Mouse (Mus musculus) stomach, embryonic 15.5 days (tissue): ENCODE results near the gene Adam30. TPM values are rescaled to one million over a fixed set of nuclear protein-coding genes. Genes with fewer than 3 reads are reported as not detected.

ENCODE experiments used
- ATAC-seq: fragments of 200-750 bp; cut with Nextera tagmentation; 2 replicates; pipeline ENCODE4 v1.8.0; 2017; ENCODE audit warnings: low read depth, moderate number of reproducible peaks, moderate TSS enrichment; ENCODE audit not compliant: insufficient read depth, low FRiP score
- H3K27ac ChIP-seq: fragments of 300-500 bp; sonication (generic); 2 replicates; pipeline ENCODE4 v1.5.1; 2015; ENCODE audit warnings: mild to moderate bottlenecking, inconsistent platforms
- H3K27me3 ChIP-seq: fragments of 300-500 bp; sonication (generic); replicated peaks from 2 replicates; pipeline ENCODE4 v1.6.1; 2015; ENCODE audit warnings: inconsistent platforms
- H3K36me3 ChIP-seq: fragments of 300-500 bp; sonication (generic); 2 replicates; pipeline ENCODE4 v1.6.1; 2015; ENCODE audit warnings: inconsistent platforms
- H3K4me1 ChIP-seq: fragments of 300-500 bp; sonication (generic); 2 replicates; pipeline ENCODE4 v1.6.1; 2015; ENCODE audit warnings: inconsistent platforms
- H3K4me2 ChIP-seq: fragments of 300-500 bp; sonication (generic); 2 replicates; pipeline ENCODE4 v1.6.1; 2015; ENCODE audit warnings: mild to moderate bottlenecking, inconsistent platforms
- H3K4me3 ChIP-seq: fragments of 300-500 bp; sonication (generic); replicated peaks from 2 replicates; pipeline ENCODE4 v1.5.1; 2015; ENCODE audit warnings: inconsistent platforms
- H3K9ac ChIP-seq: fragments of 300-500 bp; sonication (generic); 2 replicates; pipeline ENCODE4 v1.6.1; 2015; ENCODE audit warnings: inconsistent platforms
- H3K9me3 ChIP-seq: fragments of 300-500 bp; sonication (generic); 2 replicates; pipeline ENCODE4 v1.6.1; 2016; ENCODE audit warnings: inconsistent platforms
- WGBS: fragments of 180-500 bp; shearing (Covaris S2); methylation state at CpG from one replicate; pipeline ENCODE4 v1.1.7; 2015; 5-methylcytosine and 5-hydroxymethylcytosine counted together
- polyA plus RNA-seq: library from polyadenylated mRNA; unstranded; fragments of >200 nt; fragmentation: Nextera tagmentation; extraction: Ambion mirVana; gene quantifications from 2 replicates; pipeline ENCODE4 v1.2.1, GENCODE M21; 2015

Adam30 gene
- polyA plus RNA-seq, 1 experiment from 2014 or later = not detected

DNA sequence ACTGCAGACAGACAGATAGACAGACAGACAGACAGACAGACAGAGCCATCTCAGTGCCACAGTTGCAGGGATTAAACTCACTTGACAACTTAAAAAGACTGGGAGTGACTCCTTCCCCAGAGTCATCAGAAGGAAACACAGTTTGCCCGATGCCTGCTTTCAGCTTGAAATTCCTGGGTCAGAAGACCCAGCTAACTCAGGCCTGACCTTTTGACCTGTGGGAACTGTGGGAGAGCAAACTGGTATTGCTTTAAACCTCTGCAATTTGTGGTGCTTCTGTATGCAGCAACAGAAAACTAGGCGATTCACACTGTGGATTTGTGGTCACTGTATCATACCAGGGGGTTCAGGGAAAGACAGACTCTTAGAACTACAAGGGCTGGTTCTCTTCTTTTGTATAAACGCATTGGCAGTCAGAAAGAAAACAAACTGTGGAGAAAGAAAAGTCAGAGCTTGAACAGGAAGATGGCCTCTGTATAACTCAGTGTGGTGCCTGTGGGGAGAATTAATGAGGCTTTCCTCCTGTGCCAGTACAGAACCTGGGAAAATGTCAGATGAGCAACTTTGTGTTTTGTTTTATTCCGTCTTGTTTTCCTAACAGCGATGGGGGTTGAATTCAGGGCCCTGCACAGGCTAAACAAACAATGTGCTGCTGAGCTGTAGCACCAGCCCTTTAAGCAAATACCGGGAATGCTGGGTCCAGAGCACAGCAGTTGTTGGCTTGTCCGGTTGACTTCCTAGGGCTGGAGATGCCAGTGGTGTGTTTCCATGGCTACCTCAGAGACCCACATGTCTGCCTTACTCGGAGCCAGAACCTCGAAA is 37.5 kb downstream of the Adam30 start:
- no peaks in the 10 kb centered on the region for H3K36me3 ChIP-seq
- no peak overlapping the region for H3K4me2 ChIP-seq
- WGBS = 22% methylated on average over 9 of the region's 9 CpGs
- peak; percentile 77 for ATAC-seq
- no peak overlapping the region for H3K27ac ChIP-seq
- 0 out of 2 replicates have a peak, but pooled peaks cover 3% of the 10 kb centered on the region for H3K4me1 ChIP-seq
- no peak overlapping the region for H3K4me3 ChIP-seq
- H3K27me3 ChIP-seq = no peaks in the 10 kb centered on the region
- H3K9me3 ChIP-seq = no peaks in the 10 kb centered on the region
- no peak overlapping the region for H3K9ac ChIP-seq

DNA sequence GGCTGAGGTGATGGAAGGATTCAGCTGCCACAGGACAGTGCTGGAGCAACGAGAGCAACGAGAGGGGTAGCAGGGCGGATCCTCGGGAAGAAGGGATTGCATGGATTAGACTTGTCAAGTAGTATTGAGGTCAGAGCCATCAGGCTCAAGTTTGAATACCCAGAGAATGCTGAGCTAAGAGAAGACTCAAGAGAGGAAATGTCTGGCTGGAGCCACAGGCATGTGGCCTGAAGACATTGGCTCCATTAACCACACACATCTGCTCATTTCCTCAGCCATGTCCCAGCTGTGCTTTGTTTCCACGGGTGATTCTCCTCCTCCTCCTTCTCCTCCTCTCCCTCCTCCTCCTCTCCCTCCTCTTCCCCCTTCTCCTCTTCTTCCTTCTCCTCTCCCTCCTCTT is 39.3 kb downstream of the Adam30 start:
- H3K27ac ChIP-seq = no peak overlapping the region
- H3K9ac ChIP-seq = no peak overlapping the region
- H3K4me2 ChIP-seq = no peak overlapping the region
- no peaks in the 10 kb centered on the region for H3K27me3 ChIP-seq
- no peak overlapping the region for H3K4me3 ChIP-seq
- H3K4me1 ChIP-seq = 0 out of 2 replicates have a peak, but pooled peaks cover 3% of the 10 kb centered on the region
- H3K9me3 ChIP-seq = no peaks in the 10 kb centered on the region
- no peak for ATAC-seq
- 64% methylated on average over 5 of the region's 5 CpGs for WGBS
- H3K36me3 ChIP-seq = no peaks in the 10 kb centered on the region

DNA sequence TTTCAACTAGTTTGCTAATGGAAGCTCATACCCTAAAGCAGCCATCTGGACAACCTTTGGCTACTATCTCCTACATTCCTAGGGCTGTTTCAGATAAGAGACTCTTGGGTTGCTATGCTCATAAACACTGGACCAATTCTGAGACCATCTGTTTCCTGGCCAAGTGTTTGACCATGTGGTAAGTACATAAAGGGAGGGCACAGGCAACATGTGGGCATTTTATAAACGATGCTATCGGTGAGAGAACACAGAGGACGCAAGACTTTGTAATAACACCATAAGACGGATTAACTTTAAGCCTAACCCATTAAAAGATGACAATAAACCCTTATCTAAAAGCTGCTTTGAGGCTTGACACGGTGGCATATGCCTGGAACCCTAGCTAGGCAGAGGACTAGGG is 42.9 kb downstream of the Adam30 start:
- Histone ChIP-seq H3K36me3 (no peaks in the 10 kb centered on the region), H3K9me3 (no peaks in the 10 kb centered on the region), H3K4me1 (0 out of 2 replicates have a peak, but pooled peaks cover 3% of the 10 kb centered on the region), H3K4me2 (no peak overlapping the region), H3K27me3 (no peaks in the 10 kb centered on the region), H3K27ac (no peak overlapping the region), H3K4me3 (no peak overlapping the region), H3K9ac (no peak overlapping the region)
- ATAC-seq = no peak
- 42% methylated on average over 5 of the region's 5 CpGs for WGBS

DNA sequence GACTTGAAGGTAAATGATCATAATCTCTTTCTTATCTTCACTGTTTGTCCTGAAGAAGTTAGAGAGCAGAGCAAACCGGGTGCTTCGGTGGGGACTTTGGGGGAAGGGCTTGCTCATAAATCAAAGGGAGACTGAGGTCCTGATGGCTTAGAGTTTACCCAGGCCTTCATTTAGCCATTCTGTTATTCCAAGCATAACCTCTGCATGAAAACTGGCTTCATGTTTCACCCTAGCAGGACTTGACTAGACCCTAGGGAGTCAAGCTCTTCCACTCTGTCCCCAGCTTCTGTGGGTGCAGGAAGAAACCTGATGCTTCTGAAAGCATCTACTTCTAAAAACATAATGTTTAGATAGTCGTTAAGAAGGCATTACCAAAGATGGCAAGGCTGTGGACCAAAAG is 46.5 kb downstream of the Adam30 start:
- no peaks in the 10 kb centered on the region for H3K27me3 ChIP-seq
- 13% methylated on average over 3 of the region's 3 CpGs for WGBS
- no peak overlapping the region for H3K4me2 ChIP-seq
- H3K9ac ChIP-seq = no peak overlapping the region
- no peak for ATAC-seq
- no peaks in the 10 kb centered on the region for H3K9me3 ChIP-seq
- no peak overlapping the region for H3K4me3 ChIP-seq
- H3K27ac ChIP-seq = no peak overlapping the region
- no peaks in the 10 kb centered on the region for H3K36me3 ChIP-seq
- 0 out of 2 replicates have a peak, but pooled peaks cover 3% of the 10 kb centered on the region for H3K4me1 ChIP-seq

DNA sequence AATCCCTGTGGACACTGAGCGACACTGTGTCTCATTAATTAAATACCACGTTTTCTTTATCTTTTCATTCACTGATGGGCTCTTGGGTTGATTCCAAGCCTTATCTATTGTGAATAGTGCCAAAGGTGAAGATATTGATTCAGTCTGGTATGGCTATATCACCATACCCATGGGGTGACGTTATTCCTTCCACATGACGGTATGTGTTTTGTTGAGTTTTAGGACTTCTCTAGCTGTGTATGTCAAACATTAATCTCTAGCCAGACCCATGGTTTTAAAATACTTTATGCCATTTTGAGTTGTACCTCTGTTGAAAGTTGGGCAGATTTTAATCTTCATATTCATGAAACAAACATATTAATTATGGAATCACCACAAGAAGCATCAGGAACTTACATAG is 48.7 kb downstream of the Adam30 start:
- Histone ChIP-seq H3K36me3 (no peaks in the 10 kb centered on the region), H3K9ac (no peak overlapping the region), H3K4me3 (no peak overlapping the region), H3K27me3 (no peaks in the 10 kb centered on the region), H3K4me2 (no peak overlapping the region), H3K27ac (no peak overlapping the region), H3K4me1 (peaks cover 7% of the 10 kb centered on the region; the same call in 1 of the 2 replicates), H3K9me3 (no peaks in the 10 kb centered on the region)
- no peak for ATAC-seq
- WGBS = 74% methylated on average over 4 of the region's 4 CpGs

DNA sequence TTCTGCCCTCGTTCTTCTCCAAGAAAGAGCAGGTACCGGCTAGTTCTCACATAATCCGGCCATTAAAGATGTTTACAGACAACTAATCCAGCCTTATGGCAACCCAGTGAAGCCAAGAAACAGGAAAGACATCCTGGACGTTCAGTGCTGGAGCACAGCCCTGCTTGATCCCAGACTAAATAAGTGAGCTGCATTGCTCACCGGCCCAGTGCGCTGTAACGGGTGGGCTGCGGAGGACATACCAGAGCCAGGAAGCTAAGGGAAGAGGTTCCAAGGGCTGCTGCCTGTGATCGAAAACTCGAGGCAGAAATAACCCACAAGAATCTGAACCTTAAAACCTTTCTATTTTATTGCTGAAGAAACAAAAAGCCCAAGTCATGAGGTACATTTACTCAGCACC is 50.4 kb downstream of the Adam30 start:
- no peak for ATAC-seq
- no peak overlapping the region for H3K9ac ChIP-seq
- 0 out of 2 replicates have a peak overlapping the region, but pooled peaks have one; percentile 3 for H3K27ac ChIP-seq
- H3K4me1 ChIP-seq = peaks cover 7% of the 10 kb centered on the region; the same call in 1 of the 2 replicates
- no peaks in the 10 kb centered on the region for H3K27me3 ChIP-seq
- 35% methylated on average over 10 of the region's 10 CpGs for WGBS
- no peaks in the 10 kb centered on the region for H3K9me3 ChIP-seq
- no peaks in the 10 kb centered on the region for H3K36me3 ChIP-seq
- H3K4me2 ChIP-seq = no peak overlapping the region
- H3K4me3 ChIP-seq = no peak overlapping the region

DNA sequence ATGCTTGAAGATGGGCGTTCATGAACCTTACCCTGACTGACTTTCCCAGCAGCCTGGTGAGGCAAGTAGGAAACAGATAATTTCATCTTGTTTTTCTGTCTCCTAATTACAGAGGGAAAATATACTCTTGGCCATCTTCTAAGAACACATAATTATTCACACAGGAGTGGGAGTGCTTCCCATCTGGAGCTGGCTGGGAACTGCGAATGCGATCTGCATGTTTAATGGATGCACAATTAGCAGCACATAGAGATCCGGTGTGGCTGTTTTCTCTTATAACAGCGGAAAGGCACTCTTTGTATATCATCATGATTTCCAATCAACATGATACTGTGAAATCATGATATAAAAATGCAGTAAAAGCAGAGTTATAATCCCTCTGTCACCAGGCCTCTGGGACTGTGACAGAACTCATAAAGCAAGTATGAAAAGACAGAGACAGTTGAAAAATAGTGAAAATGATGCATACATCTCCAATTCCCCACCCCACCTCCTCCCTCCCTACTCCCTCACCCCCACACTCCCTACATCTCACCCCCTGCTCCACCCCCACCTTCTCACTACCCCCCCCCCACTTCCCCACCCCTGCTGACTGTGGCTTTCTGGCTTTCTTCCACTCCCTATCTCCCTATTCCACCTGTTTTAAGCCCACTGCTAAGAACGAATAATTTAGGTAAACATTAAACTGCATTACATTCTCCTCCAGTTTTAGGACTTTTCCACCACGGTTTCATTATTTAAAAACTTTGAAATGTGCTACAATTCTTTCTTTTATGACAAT is 51.1 kb downstream of the Adam30 start:
- Histone ChIP-seq H3K27ac (no peak overlapping the region), H3K36me3 (no peaks in the 10 kb centered on the region), H3K27me3 (no peaks in the 10 kb centered on the region), H3K4me1 (peaks cover 7% of the 10 kb centered on the region; the same call in 1 of the 2 replicates), H3K4me2 (no peak overlapping the region), H3K9me3 (no peaks in the 10 kb centered on the region), H3K4me3 (no peak overlapping the region), H3K9ac (no peak overlapping the region)
- 66% methylated on average over 7 of the region's 7 CpGs for WGBS
- ATAC-seq = no peak

Other genes with a start within 250 kb of the Adam30 start
- gene Notch2, start 147.1 kb upstream of the Adam30 start, polyA plus RNA-seq = 21.4 and 24.7 TPM in 2 replicates
- gene Reg4, start 61.5 kb downstream of the Adam30 start, polyA plus RNA-seq = 0.81 and 1.3 TPM in 2 replicates
- 55.7 and 61.3 TPM in 2 replicates for gene Hmgcs2, start 119.8 kb downstream of the Adam30 start, polyA plus RNA-seq
- gene Phgdh, start 179.4 kb downstream of the Adam30 start, polyA plus RNA-seq = 272 and 344 TPM in 2 replicates
- 5.8 and 6.1 TPM in 2 replicates for gene Zfp697, start 221.8 kb downstream of the Adam30 start, polyA plus RNA-seq